In genomic region chr9:55539661-55540390, GRCm38 (mm10) we compare ENCODE assay signal across 7 mouse cellular contexts. TPM values are rescaled to one million over a fixed set of nuclear protein-coding genes. Genes with fewer than 3 reads are reported as not detected.
A peak's percentile ranks its signal among the peaks of the same experiment; 100 is the strongest.
DNase-seq lines count a peak whose midpoint lies in the region; ATAC-seq lines count a peak whose summit lies in the region.

No protein-coding gene starts in this region.

- no peak for ATAC-seq in forebrain, embryonic 14.5 days
- no peak for ATAC-seq in neural tube, embryonic 13.5 days (ENCODE audit: low read depth)

- no peak overlapping the region for H3K9ac ChIP-seq in forebrain, embryonic 14.5 days (ENCODE audit: low read length)
- peak overlapping the region; percentile 67 for H3K9ac ChIP-seq in neural tube, embryonic 13.5 days

- peaks cover 70% of the 10 kb centered on the region for H3K27me3 ChIP-seq in forebrain, embryonic 14.5 days (replicated peaks; ENCODE audit: control insufficient read depth, insufficient read depth, low read length)
- peaks cover 89% of the 10 kb centered on the region for H3K27me3 ChIP-seq in neural tube, embryonic 13.5 days

- peak overlapping the region; percentile 67 for H3K4me2 ChIP-seq in forebrain, embryonic 14.5 days (ENCODE audit: low read length)
- H3K4me2 ChIP-seq in neural tube, embryonic 13.5 days: peak overlapping the region; percentile 56

- no peak overlapping the region for H3K27ac ChIP-seq in forebrain, embryonic 14.5 days (ENCODE audit: low read depth, low read length)
- H3K27ac ChIP-seq in neural tube, embryonic 13.5 days (replicated peaks): peak overlapping the region; percentile 74

- H3K4me1 ChIP-seq in forebrain, embryonic 14.5 days (ENCODE audit: control insufficient read depth, insufficient read depth, low read length): peaks cover 5% of the 10 kb centered on the region; the same call in 1 of the 2 replicates
- H3K4me1 ChIP-seq in neural tube, embryonic 13.5 days (replicated peaks): peaks cover 38% of the 10 kb centered on the region

- peak; percentile 8 for DNase-seq in thymus, postnatal 0 days (ENCODE audit: low spot score)
- no peak for DNase-seq in thymus, postnatal 14 days
- peak; percentile 28 for DNase-seq in forebrain, embryonic 14.5 days (ENCODE audit: low spot score)
- DNase-seq in kidney, adult 9 months: peak; percentile 9
- no peak for DNase-seq in spleen, adult 12 weeks (ENCODE audit: low spot score)
- DNase-seq in ovary, adult 18-20 months (ENCODE audit: low spot score): no peak

- H3K36me3 ChIP-seq in forebrain, embryonic 14.5 days (ENCODE audit: control insufficient read depth, insufficient read depth, low read length): no peaks in the 10 kb centered on the region
- no peaks in the 10 kb centered on the region for H3K36me3 ChIP-seq in neural tube, embryonic 13.5 days

- 2% methylated on average over 31 of the region's 31 CpGs for WGBS in forebrain, embryonic 14.5 days
- 3% methylated on average over 31 of the region's 31 CpGs for WGBS in neural tube, embryonic 13.5 days

- no peaks in the 10 kb centered on the region for H3K9me3 ChIP-seq in forebrain, embryonic 14.5 days (replicated peaks; ENCODE audit: control insufficient read depth, low read length)
- no peaks in the 10 kb centered on the region for H3K9me3 ChIP-seq in neural tube, embryonic 13.5 days

- no peak overlapping the region for H3K4me3 ChIP-seq in forebrain, embryonic 14.5 days (ENCODE audit: low read depth, low read length)
- peak overlapping the region; percentile 38 for H3K4me3 ChIP-seq in neural tube, embryonic 13.5 days

RNA-seq across cellular contexts. Expression of gene Isl2, which starts 1.4 kb away (rescaled TPM):
- polyA plus RNA-seq in thymus, postnatal 0 days (2015; fragmentation: Nextera tagmentation; extraction: Ambion mirVana): 2.0 TPM in 2 replicates
- polyA plus RNA-seq in forebrain, embryonic 14.5 days (2014; fragmentation: Nextera tagmentation; extraction: Ambion mirVana): 0.11 TPM in 1 of 2 replicates, not detected in the other
- 55.2 and 62.4 TPM in 2 replicates for polyA plus RNA-seq in neural tube, embryonic 13.5 days (2015; fragmentation: Nextera tagmentation; extraction: Ambion mirVana)

RNA-seq across cellular contexts. Expression of gene Etfa, which starts 27.8 kb away (rescaled TPM):
- 253 and 257 TPM in 2 replicates for polyA plus RNA-seq in thymus, postnatal 0 days (2015; fragmentation: Nextera tagmentation; extraction: Ambion mirVana)
- 98.5 and 111 TPM in 2 replicates for polyA plus RNA-seq in forebrain, embryonic 14.5 days (2014; fragmentation: Nextera tagmentation; extraction: Ambion mirVana)
- polyA plus RNA-seq in neural tube, embryonic 13.5 days (2015; fragmentation: Nextera tagmentation; extraction: Ambion mirVana): 106 and 116 TPM in 2 replicates

Comparison
In these comparisons a context has a peak if more than half of its experiments do, and no peak if none do; other contexts are left out.
1. DNase-seq: peak in thymus, postnatal 0 days (single experiment), forebrain, embryonic 14.5 days (single experiment) and kidney, adult 9 months (single experiment); none in thymus, postnatal 14 days (single experiment), spleen, adult 12 weeks (single experiment) and ovary, adult 18-20 months (single experiment).
2. RNA of gene Isl2, which starts 1.4 kb away (polyA plus RNA-seq): 55.2 to 62.4 TPM in neural tube, embryonic 13.5 days; 2.0 TPM in thymus, postnatal 0 days and 0.11 TPM in forebrain, embryonic 14.5 days; every median in the first group is over 10 times any median in the second.